ENCODE assay signal across 1 mouse cellular context in the genomic region with DNA sequence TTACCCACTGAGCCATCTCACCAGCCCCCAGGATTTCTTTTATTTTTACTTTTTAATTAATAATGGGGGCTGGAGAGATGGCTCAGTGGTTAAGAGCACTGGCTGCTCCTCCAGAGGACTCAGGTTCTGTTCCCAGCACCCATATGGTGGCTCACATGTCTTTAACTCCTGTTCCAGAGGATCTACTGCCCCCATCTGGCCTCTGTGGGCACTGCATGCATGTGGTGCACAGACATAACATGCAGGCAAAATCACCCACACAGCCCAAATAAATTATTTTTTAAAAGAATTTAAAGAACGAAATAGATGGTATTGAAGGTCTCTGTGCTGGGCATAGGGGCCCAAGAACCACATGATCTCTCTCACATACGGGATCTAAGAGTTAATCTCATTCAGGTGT.
TF ChIP-seq lines count a peak whose summit lies in the region.

No protein-coding gene starts in this region.

TF ChIP-seq in MEL, 35 proteins besides CTCF, POLR2A, EP300 and RAD21:
- TF ChIP-seq ZMIZ1 (IDR thresholded peaks at IDR 0.05; ENCODE audit: low read depth, low read length) (no peak), SMC3 (IDR thresholded peaks at IDR 0.05; ENCODE audit: low read depth, low read length) (no peak), ELF1 (IDR thresholded peaks at IDR 0.05; ENCODE audit: low read depth, low read length) (no peak)
